Mouse (Mus musculus) left cerebral cortex, postnatal 10 days (tissue): ENCODE data around the gene Pabpn1l. TPM values are rescaled to one million over a fixed set of nuclear protein-coding genes. Genes with fewer than 3 reads are reported as not detected.
A peak's percentile ranks its signal among the peaks of the same experiment; 100 is the strongest.
"Not testable (repeated sequence)": the region's sequence is repeated elsewhere in the genome, so short reads cannot be mapped to it uniquely, and the experiment has no call there.

ENCODE experiments used
- DNase-seq, 2 experiments: peaks; one replicate each; pipeline ENCODE4 v3.0.0; 2021 to 2022; ENCODE audit warnings: low spot score in 2 of 2, mixed read lengths in 1 of 2; ENCODE audit errors: extremely low spot score in 1 of 2
- intact Hi-C: fragments of 180-260 bp; cut with DNase I; formaldehyde crosslinking; loops from one replicate; pipeline ENCODE4 v1.15.1; 2025
- total RNA-seq, 2 experiments: library from RNA; stranded (reverse); gene quantifications; 2 replicates each; pipeline ENCODE4 v1.2.3; 2021

Pabpn1l gene
- total RNA-seq, 2 experiments from 2014 or later = not detected

- no peak for DNase-seq
- intact Hi-C loops = no loop called here
These were observed 28.9 kb upstream of the Pabpn1l start for GRCm38 (mm10) chr8:122651326-122651921.

DNA sequence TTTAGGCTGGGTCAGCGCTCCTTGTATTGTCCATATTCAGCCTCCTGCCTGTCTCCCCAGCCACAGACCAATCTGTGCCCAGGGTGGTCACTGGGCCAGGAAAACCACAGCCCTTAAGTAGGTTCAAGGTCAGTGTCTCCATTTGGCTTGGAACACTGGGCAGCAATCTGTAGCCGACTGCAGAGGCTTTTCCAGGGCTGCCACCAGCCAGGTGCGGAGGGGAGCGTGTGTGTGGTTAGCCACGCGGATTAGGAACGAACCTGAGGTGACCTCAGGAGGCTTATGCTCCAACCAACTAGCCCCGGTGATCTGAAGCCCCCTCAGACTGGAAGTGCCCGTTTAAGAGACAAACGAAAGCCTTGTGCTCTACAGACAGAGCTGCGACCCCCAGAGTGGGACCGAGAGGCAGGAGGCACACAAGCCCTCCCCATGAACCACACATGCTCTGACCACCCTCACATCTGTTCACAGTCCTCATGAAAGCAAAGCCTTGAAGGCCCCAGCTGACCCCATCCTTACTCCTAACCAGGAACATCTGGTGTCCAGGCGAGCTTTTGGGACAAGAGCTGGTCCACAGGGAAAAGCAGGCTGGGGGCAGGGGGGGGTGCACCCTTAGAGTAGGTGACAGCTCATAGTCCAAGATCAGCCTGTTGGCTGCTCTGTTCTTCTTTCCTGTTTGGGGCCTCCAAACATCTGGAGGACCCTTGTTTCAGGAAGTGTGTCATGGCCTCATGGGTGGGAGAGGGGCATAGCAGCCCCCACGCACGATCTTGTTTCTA lies 25.8 kb upstream of the Pabpn1l start:
- DNase-seq = no peak
- intact Hi-C loops = no loop called here

- DNase-seq = no peak
- intact Hi-C loops = no loop called here
These were observed 23.8 kb upstream of the Pabpn1l start for GRCm38 (mm10) chr8:122646337-122646736.

GRCm38 (mm10) chr8:122644175-122644954 lies 21.8 kb upstream of the Pabpn1l start:
- intact Hi-C loops = no loop called here
- no peak for DNase-seq

DNA sequence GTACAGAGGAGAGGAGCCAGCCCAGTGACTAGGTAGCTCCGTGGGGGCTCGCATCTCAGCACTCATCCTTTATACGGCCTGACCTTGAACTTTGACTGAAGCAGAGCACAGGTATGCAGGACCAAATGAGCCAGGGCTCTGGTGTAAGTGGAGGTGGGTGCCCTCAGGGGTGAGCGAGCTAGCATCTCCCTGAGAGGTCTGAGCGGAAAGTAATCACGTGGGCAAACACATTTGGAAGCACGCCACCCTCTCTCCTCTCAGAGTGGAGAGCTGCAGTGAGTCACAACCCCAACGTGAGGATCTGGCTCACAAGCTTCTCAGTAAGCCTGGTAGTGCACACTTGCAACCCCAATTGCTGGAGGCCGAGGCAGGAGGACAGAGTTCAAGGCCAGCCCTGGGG lies 19.5 kb upstream of the Pabpn1l start:
- intact Hi-C loops = no loop called here
- DNase-seq = no peak

- peak; percentile 53 to 68 for DNase-seq
- intact Hi-C loops = no loop called here
These were observed 18.9 kb upstream of the Pabpn1l start for GRCm38 (mm10) chr8:122641406-122641805.

GRCm38 (mm10) chr8:122640825-122641224 lies 18.3 kb upstream of the Pabpn1l start:
- DNase-seq = no peak
- intact Hi-C loops = no loop called here

DNA sequence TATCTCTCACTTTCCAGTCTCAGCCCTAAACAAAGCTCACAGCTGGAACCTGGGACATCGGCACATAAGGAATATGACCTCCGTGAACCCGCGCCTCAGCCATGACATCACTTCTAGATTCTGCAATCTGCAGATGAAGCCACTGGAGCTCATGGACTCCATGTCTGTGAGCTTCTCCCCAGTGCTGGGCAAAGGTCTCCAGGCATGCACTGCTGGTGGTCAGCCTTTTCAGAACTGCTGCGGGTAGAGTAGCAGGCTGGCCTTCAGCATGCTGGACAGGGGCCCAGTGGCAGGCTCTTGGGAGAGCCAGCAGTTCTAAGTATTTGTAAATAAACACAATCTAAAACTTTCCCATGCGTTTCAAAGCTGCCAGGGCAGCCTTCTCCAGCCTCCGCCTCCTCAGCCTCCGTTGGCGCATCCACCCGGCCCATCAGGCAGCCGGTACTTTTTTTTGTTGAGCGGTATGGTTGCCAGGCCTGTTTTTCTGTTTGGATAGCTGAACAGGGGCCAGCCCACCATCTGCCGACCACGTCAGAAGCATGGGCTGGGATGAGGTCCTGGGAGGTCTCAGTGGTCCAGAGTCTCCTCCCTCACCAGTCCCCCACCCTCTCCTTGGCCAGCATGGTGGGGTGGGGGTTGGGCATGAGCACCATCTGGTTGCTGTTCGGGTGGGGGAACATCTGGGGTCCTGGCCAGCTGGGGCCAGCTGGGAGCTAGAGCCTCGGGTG lies 17.1 kb upstream of the Pabpn1l start:
- intact Hi-C loops = no loop called here
- peak; percentile 34 to 68 for DNase-seq

- DNase-seq = no peak
- intact Hi-C loops = no loop called here
These were observed 16.1 kb upstream of the Pabpn1l start for GRCm38 (mm10) chr8:122638601-122639000.

DNA sequence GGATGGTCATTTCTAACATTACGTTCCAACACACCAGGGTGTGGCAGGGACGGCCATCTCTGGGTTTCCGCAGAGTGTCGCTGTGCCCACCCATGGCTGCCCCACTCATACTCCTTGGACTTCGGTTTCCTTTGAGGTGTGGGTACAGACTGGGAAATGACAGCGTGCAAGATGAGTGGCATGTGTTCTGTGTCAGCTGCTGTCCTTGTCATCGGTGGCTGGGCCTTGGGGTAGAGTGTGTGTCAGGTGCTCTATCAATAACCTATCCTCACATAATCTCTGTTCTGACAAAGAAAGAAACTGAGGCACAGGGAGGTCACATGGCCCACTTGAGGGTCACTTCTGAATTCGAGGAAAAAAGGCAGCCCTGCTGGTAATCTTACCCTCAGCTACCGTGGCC lies 14.7 kb upstream of the Pabpn1l start:
- DNase-seq = no peak
- intact Hi-C loops = no loop called here

DNA sequence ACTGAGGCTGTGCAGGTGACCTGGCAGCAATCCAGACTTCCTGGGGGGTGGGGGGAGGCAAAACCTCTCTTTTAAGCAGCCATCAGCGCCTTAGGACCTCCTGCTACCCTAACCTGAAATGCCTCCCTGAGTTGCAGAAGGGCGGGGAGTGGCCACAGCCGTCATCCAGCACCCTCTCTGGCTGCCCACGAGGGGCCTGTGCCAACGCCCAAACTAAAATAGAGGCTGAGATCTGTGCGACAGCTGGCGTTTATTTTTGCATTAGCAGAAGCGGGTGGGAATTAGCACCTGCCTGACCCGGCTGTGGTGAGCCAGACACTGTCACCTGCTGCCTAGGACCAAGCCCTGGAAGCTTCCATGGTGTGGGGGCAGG lies 14.2 kb upstream of the Pabpn1l start:
- intact Hi-C loops = no loop called here
- no peak for DNase-seq

GRCm38 (mm10) chr8:122635878-122636802 lies 13.6 kb upstream of the Pabpn1l start:
- no peak for DNase-seq
- intact Hi-C loops = no loop called here

DNA sequence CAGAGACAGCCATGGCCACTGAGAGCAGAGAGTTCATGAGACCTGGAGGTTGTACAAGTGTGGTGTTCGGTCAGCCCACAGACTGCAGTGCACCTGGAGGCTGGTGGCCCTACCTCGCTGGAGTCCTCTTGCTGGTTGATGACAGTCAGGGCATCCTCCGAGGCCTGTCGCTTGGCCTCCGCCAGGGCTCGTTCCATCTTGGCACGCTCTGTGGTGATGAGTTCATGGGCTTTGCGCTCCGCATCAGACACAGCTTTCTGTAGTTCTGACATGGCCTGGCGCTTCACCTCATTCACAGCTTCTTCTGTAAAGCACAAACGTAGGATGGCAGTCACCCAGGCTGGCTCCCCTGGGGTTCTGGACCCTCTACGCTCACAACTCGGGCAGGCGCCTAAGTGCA lies 10.7 kb upstream of the Pabpn1l start:
- DNase-seq = no peak
- intact Hi-C loops = no loop called here

DNA sequence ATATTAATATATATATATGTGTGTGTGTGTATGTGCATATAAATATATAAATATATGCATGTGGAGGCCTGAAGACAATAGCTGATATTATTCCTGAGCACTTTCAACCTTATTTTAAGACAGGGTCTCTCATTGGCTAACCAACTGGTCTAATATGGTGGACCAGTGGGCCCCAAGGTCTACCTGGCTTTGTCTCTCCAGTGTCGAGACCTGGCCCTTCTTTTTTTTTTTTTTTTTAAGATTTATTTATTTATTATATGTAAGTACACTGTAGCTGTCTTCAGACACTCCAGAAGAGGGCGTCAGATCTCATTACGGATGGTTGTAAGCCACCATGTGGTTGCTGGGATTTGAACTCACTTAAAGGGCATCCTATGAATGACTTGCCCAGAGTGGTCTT lies 9.6 kb upstream of the Pabpn1l start:
- intact Hi-C loops, DNase-seq: not testable (repeated sequence)

DNA sequence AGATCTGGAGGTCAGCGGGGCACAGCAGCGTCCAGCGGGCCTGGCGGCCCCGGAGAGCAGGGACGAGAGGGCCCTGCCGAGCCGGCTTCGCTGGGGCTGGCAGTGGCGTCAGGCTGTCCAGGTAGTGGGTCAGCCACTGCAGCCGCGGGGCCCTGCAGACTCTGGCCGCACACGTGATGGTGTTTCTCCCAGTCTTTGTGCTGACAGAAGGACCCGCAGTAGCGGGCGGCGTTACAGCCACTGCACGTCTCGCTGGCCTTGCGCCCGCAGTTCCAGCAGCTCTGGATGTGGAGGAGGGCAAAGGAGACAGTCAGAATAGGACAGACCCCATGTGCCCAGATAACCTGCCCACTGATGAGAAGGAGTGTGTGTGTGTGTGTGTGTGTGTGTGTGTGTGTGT lies 8.2 kb upstream of the Pabpn1l start:
- no peak for DNase-seq
- intact Hi-C loops = no loop called here

- intact Hi-C loops = no loop called here
- no peak for DNase-seq
These were observed 6.8 kb upstream of the Pabpn1l start for GRCm38 (mm10) chr8:122629388-122629787.

- DNase-seq = no peak
- intact Hi-C loops = no loop called here
These were observed 4.4 kb upstream of the Pabpn1l start for GRCm38 (mm10) chr8:122626896-122627295.

GRCm38 (mm10) chr8:122625811-122626210 lies 3.3 kb upstream of the Pabpn1l start:
- DNase-seq = no peak
- intact Hi-C loops = no loop called here
